Mouse (Mus musculus) liver, embryonic 14.5 days (tissue): ENCODE results near the gene Grip1. TPM values are rescaled to one million over a fixed set of nuclear protein-coding genes. Genes with fewer than 3 reads are reported as not detected.
A peak's percentile ranks its signal among the peaks of the same experiment; 100 is the strongest.

Experiments used
- ATAC-seq: fragments of 200-750 bp; cut with Nextera tagmentation; 2 replicates; pipeline ENCODE4 v1.8.0; 2017; ENCODE audit warnings: moderate number of reproducible peaks, mild to moderate bottlenecking, moderate library complexity; ENCODE audit not compliant: insufficient read depth
- DNase-seq, 3 experiments: peaks; one replicate each; pipeline ENCODE4 v3.0.0-alpha.2; 2012 to 2013; ENCODE audit warnings: low read depth in 3 of 3, low spot score in 3 of 3
- H3K27ac ChIP-seq: fragments of 300-500 bp; sonication (generic); 2 replicates; pipeline ENCODE4 v1.5.1; 2014; ENCODE audit warnings: moderate library complexity, mild to moderate bottlenecking, control low read depth, inconsistent platforms
- H3K27me3 ChIP-seq: fragments of 300-500 bp; sonication (generic); 2 replicates; pipeline ENCODE4 v1.6.1; 2014; ENCODE audit warnings: mild to moderate bottlenecking, low read length, moderate library complexity; ENCODE audit not compliant: control insufficient read depth, insufficient read depth
- H3K36me3 ChIP-seq: fragments of 300-500 bp; sonication (generic); replicated peaks from 2 replicates; pipeline ENCODE4 v1.6.1; 2014; ENCODE audit warnings: low read depth; ENCODE audit not compliant: control insufficient read depth, insufficient read depth
- H3K4me1 ChIP-seq, 2 experiments: fragments of 200-500 bp in 1 of 2; fragments of 300-500 bp in 1 of 2; sonication (generic) in 1 of 2; replicated peaks; 2 replicates each; pipeline ENCODE4 v1.6.1; 2012 to 2014; ENCODE audit warnings: antibody characterized with exemption in 1 of 2, inconsistent platforms in 1 of 2, low read length in 1 of 2; ENCODE audit not compliant: control insufficient read depth in 2 of 2, insufficient read depth in 2 of 2
- H3K4me2 ChIP-seq: fragments of 300-500 bp; sonication (generic); 2 replicates; pipeline ENCODE4 v1.6.1; 2014; ENCODE audit warnings: low read depth, mild to moderate bottlenecking, control low read depth, moderate library complexity
- H3K4me3 ChIP-seq, 2 experiments: fragments of 200-500 bp in 1 of 2; fragments of 300-500 bp in 1 of 2; sonication (generic) in 1 of 2; 2 replicates each; pipeline ENCODE4 v1.5.1; 2012 to 2014; ENCODE audit warnings: low read depth in 2 of 2, low read length in 2 of 2, mild to moderate bottlenecking in 2 of 2, control low read depth in 1 of 2, inconsistent platforms in 1 of 2, moderate library complexity in 1 of 2; ENCODE audit not compliant: insufficient read depth in 1 of 2
- H3K9ac ChIP-seq: fragments of 300-500 bp; sonication (generic); replicated peaks from 2 replicates; pipeline ENCODE4 v1.6.1; 2014; ENCODE audit warnings: mild to moderate bottlenecking, control low read depth, moderate library complexity
- H3K9me3 ChIP-seq: fragments of 300-500 bp; sonication (generic); 2 replicates; pipeline ENCODE4 v1.6.1; 2016; ENCODE audit warnings: low read length, mixed read lengths; ENCODE audit not compliant: control insufficient read depth
- CTCF ChIP-seq: IDR thresholded peaks from 2 replicates; pipeline ENCODE4 v1.5.1; 2016; ENCODE audit warnings: antibody characterized with exemption, low read depth, control low read depth
- EP300 ChIP-seq: IDR thresholded peaks from 2 replicates; pipeline ENCODE4 v1.6.1; 2016; ENCODE audit warnings: antibody characterized with exemption, low read depth
- WGBS: fragments of 180-500 bp; shearing (Covaris S2); extraction: QIAGEN DNeasy Blood & Tissue Kit; methylation state at CpG from one replicate; pipeline ENCODE4 v1.1.7; 2014; ENCODE audit not compliant: insufficient replicate concordance; 5-methylcytosine and 5-hydroxymethylcytosine counted together
- polyA plus RNA-seq, 2 experiments: library from polyadenylated mRNA; depleted of rRNA in 1 of 2; stranded (reverse) in 1 of 2; unstranded in 1 of 2; fragments of >200 nt; fragmentation: Nextera tagmentation in 1 of 2; extraction: Ambion mirVana in 1 of 2; gene quantifications; 2 replicates each; pipeline versions ENCODE4 v1.2.1 to v1.2.3; 2012 to 2014

The Grip1 gene
- polyA plus RNA-seq, 2 experiments = 0.37 to 0.56 TPM

DNA sequence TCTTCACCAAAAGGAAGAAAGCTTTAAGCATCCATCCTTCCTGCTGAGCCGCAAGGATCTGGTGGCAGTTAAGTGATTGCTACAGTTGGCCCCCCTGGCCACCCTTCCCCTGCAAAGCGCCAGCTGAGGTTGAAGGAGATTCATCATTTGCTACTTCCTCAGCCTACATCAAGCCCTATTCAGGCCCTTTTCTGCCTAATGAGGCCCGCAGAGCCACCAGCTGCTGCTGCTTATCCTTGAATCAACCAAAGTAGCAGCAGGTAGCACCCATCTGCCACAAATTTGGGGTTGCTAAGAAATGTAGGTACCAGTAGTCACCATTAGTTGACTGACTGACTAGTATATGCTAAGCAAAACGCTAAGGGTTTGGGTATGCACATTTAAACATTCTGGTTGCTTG lies 38.5 kb upstream of the Grip1 start:
- H3K9me3 ChIP-seq = no peaks in the 10 kb centered on the region
- no peak for DNase-seq
- no peak overlapping the region for H3K27ac ChIP-seq
- no peaks in the 10 kb centered on the region for H3K27me3 ChIP-seq
- H3K9ac ChIP-seq = no peak overlapping the region
- 38% methylated on average over 4 of the region's 4 CpGs for WGBS
- no peak for TF ChIP-seq EP300
- TF ChIP-seq CTCF = no peak
- ATAC-seq = no peak
- no peaks in the 10 kb centered on the region for H3K36me3 ChIP-seq
- H3K4me2 ChIP-seq = no peak overlapping the region
- no peaks in the 10 kb centered on the region for H3K4me1 ChIP-seq
- no peak overlapping the region for H3K4me3 ChIP-seq

DNA sequence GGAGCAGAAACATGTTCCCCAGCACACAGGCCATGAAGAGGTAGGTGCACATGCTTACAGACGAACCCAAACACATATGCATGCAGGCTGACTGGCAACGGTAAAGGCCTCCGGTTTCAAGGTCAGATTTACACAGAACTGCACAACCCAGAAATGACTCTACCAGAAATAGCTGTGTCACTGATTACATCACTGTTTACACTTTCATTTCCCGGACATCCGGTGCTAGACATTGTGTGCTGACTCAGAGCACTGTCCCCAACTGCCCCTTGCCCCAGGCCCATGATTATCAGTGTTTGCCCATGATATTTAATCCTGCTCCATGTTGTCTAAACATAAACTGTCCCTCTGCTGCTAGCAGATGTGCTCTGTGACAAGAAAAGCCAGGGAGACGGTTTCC lies 32.2 kb upstream of the Grip1 start:
- no peak for TF ChIP-seq EP300
- no peak for TF ChIP-seq CTCF
- H3K4me3 ChIP-seq = no peak overlapping the region
- no peaks in the 10 kb centered on the region for H3K36me3 ChIP-seq
- H3K4me1 ChIP-seq = peaks cover 0 to 2% of the 10 kb centered on the region in 2 experiments; a peak in 1 of 4 replicates
- ATAC-seq = peak; percentile 60
- H3K9me3 ChIP-seq = no peaks in the 10 kb centered on the region
- H3K27me3 ChIP-seq = no peaks in the 10 kb centered on the region
- no peak overlapping the region for H3K4me2 ChIP-seq
- H3K27ac ChIP-seq = no peak overlapping the region
- no peak overlapping the region for H3K9ac ChIP-seq
- DNase-seq = peak in 1 of 3 experiments; percentile 13
- WGBS = 23% methylated on average over 6 of the region's 6 CpGs

DNA sequence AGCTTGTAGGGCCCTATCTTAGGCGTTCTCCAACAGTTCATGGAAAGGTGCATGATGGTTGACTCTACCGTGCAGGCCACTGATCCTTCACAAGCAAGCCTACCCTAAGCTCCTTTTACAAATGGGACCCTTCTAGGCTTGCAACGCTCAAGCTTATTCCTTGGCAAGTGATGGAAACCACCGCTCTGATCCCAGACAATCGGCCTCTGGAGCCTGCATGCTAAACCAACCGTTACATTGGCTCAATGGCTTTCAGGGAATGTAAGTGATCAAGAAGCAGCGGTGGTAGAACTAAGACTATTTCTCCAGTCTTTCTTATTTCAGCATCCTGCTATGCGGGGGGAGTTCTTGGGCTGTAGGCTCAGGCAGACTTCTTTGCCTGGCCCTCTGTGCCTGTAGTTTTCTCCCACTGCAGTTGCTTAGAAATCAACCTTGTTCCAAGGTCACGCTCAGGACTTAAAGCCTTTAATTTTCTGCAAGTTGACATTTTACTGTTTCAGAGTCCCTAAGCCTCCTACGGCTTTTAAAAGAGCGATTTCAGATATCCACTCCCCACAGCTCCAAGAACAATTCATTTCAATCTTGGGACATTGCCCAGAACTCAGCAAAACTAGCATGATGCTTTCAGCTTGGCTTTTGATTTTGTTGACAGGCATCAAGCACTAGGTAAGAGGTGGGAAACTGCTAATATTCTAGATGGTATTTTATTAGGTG lies 29.7 kb upstream of the Grip1 start:
- TF ChIP-seq CTCF (no peak), EP300 (no peak)
- Histone ChIP-seq H3K4me2 (no peak overlapping the region), H3K27me3 (no peaks in the 10 kb centered on the region), H3K4me1 (peaks cover 0 to 5% of the 10 kb centered on the region in 2 experiments; a peak in 2 of 4 replicates), H3K4me3 (no peak overlapping the region), H3K9ac (no peak overlapping the region), H3K9me3 (no peaks in the 10 kb centered on the region), H3K27ac (no peak overlapping the region), H3K36me3 (no peaks in the 10 kb centered on the region)
- ATAC-seq = no peak
- DNase-seq = no peak
- 71% methylated on average over 11 of the region's 11 CpGs for WGBS

DNA sequence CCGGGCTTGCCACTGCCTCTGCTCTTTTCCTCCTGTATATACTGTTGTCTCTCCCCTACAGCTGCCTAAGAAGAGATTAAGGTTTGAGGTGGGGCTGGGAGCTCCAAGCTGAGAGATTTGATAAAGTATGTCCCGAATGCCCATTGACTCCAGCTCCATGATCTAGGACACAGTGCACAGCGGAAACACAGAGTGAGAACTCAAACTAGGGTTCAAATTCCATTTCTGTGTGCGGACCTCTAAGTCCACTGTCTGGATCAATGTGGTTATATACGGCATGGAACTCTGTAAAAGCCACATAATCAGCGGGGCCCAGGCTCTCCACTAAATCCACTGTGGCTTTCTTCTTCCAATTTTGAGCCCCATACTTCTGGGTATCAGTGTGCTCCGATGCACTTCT lies 26.0 kb upstream of the Grip1 start:
- H3K27me3 ChIP-seq = no peaks in the 10 kb centered on the region
- H3K4me3 ChIP-seq = no peak overlapping the region
- 59% methylated on average over 7 of the region's 7 CpGs for WGBS
- DNase-seq (no peak), ATAC-seq (no peak)
- peaks cover 0 to 3% of the 10 kb centered on the region in 2 experiments; a peak in 2 of 4 replicates for H3K4me1 ChIP-seq
- no peaks in the 10 kb centered on the region for H3K36me3 ChIP-seq
- no peak for TF ChIP-seq EP300
- TF ChIP-seq CTCF = no peak
- H3K9me3 ChIP-seq = no peaks in the 10 kb centered on the region
- H3K4me2 ChIP-seq = no peak overlapping the region
- no peak overlapping the region for H3K27ac ChIP-seq
- no peak overlapping the region for H3K9ac ChIP-seq

DNA sequence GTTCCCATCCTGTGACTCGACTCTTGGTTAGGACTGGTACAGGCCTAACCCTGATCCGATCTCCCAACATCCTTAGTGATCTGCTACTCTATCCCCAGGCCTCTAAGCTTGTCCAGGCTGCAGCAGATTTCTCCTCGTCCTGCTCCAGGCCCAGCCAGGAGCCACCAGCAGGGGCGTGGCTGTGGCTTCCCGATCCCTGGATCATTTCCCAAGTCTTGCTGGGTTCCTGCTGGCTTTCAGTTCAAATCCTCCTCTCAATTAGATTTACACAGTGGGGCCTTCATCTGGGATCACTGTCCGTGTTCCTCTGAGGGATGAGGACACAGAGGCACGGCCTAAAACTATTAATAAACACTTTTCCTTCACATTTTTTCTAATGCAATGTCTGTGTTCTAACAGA lies 25.5 kb upstream of the Grip1 start:
- Histone ChIP-seq H3K27ac (no peak overlapping the region), H3K4me3 (no peak overlapping the region), H3K9ac (no peak overlapping the region), H3K9me3 (no peaks in the 10 kb centered on the region), H3K27me3 (no peaks in the 10 kb centered on the region), H3K4me2 (no peak overlapping the region), H3K36me3 (no peaks in the 10 kb centered on the region), H3K4me1 (peaks cover 0 to 3% of the 10 kb centered on the region in 2 experiments; a peak in 2 of 4 replicates)
- ATAC-seq (no peak), DNase-seq (no peak)
- WGBS = 60% methylated on average over 7 of the region's 7 CpGs
- TF ChIP-seq CTCF = no peak
